8 mouse cellular contexts compared by ENCODE assay signal in the genomic region with DNA sequence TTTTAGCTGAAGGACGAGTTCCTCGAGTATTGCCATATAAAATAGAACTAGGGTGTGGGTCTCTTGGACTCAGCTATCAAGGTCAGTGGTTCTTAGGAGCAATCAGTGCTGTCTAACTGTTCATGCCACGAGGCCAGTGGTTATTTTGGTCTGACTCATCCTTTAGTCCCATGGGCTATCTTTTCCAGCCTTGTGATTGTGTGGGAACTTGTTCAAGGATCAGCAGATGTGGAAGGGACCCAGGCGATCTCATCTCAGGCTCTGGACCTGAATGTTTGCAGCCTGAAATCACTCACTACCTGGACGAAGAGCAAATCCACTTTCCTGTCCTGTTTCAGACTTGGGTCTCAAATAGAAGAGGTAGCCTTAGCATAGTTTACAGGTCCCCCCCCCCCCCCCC. TPM values are rescaled to one million over a fixed set of nuclear protein-coding genes. Genes with fewer than 3 reads are reported as not detected.
DNase-seq lines count a peak whose midpoint lies in the region; ATAC-seq and TF ChIP-seq lines count a peak whose summit lies in the region.

No protein-coding gene starts in this region.

- TF ChIP-seq POLR2A in olfactory bulb, adult 2 months (IDR thresholded peaks at IDR 0.05; ENCODE audit: insufficient read depth, low read depth, low read length) = no peak

- H3K4me1 ChIP-seq in E14TG2a.4 (replicated peaks; ENCODE audit: low read depth, low read length) = peaks cover 29% of the 10 kb centered on the region
- H3K4me1 ChIP-seq in forebrain, embryonic 12.5 days = peaks cover 7% of the 10 kb centered on the region
- H3K4me1 ChIP-seq in intestine, embryonic 16.5 days (ENCODE audit: control insufficient read depth, insufficient read depth, low read length) = peaks cover 5% of the 10 kb centered on the region; the same call in 1 of the 2 replicates
- H3K4me1 ChIP-seq in olfactory bulb, adult 2 months (ENCODE audit: control insufficient read depth, insufficient read depth, low read length) = peaks cover 3% of the 10 kb centered on the region; the same call in 1 of the 2 replicates

- peaks cover 34% of the 10 kb centered on the region for H3K36me3 ChIP-seq in E14TG2a.4 (ENCODE audit: insufficient read depth, low read length)
- H3K36me3 ChIP-seq in forebrain, embryonic 12.5 days (replicated peaks) = peaks cover 15% of the 10 kb centered on the region
- peaks cover 6% of the 10 kb centered on the region for H3K36me3 ChIP-seq in intestine, embryonic 16.5 days (ENCODE audit: control insufficient read depth, insufficient read depth, low read length)

- H3K4me3 ChIP-seq in E14TG2a.4 (replicated peaks; ENCODE audit: low read length) = peak overlapping the region; percentile 80
- H3K4me3 ChIP-seq in forebrain, embryonic 12.5 days (replicated peaks) = peak overlapping the region; percentile 51
- peak overlapping the region; percentile 47 for H3K4me3 ChIP-seq in intestine, embryonic 16.5 days (ENCODE audit: low read length)
- H3K4me3 ChIP-seq in olfactory bulb, adult 2 months (ENCODE audit: insufficient read depth, low read depth, low read length) = peak overlapping the region; percentile 80

- H3K27me3 ChIP-seq in E14TG2a.4 (ENCODE audit: insufficient read depth, low read length) = peaks cover 4% of the 10 kb centered on the region; the same call in 1 of the 2 replicates
- H3K27me3 ChIP-seq in forebrain, embryonic 12.5 days = 0 out of 2 replicates have a peak, but pooled peaks cover 3% of the 10 kb centered on the region
- no peaks in the 10 kb centered on the region for H3K27me3 ChIP-seq in intestine, embryonic 16.5 days (replicated peaks; ENCODE audit: control insufficient read depth, insufficient read depth, low read length)

- WGBS in forebrain, embryonic 12.5 days = 75% methylated on average over 5 of the region's 5 CpGs
- 61% methylated on average over 5 of the region's 5 CpGs for WGBS in intestine, embryonic 16.5 days
- WGBS in olfactory bulb, adult 2 months = 39% methylated on average over 5 of the region's 5 CpGs

- ATAC-seq in forebrain, embryonic 12.5 days (ENCODE audit: low FRiP score) = no peak
- 0 out of 2 replicates have a peak, but pooled peaks have one; percentile 0 for ATAC-seq in intestine, embryonic 16.5 days

- no peak for TF ChIP-seq CTCF in E14TG2a.4 (conservative IDR thresholded peaks at IDR 0.05; ENCODE audit: low read length)
- TF ChIP-seq CTCF in olfactory bulb, adult 2 months (IDR thresholded peaks at IDR 0.05; ENCODE audit: insufficient read depth, low read depth, low read length) = no peak

- peak; percentile 61 for DNase-seq in heart, adult 8-10 months (ENCODE audit: low spot score)
- DNase-seq in heart, adult 11 months = no peak
- no peak for DNase-seq in layer of hippocampus, adult 11-12 months (ENCODE audit: low spot score)
- no peak for DNase-seq in thymus, postnatal 14 days

- peak overlapping the region; percentile 67 for H3K4me2 ChIP-seq in forebrain, embryonic 12.5 days
- peak overlapping the region; percentile 66 for H3K4me2 ChIP-seq in intestine, embryonic 16.5 days (ENCODE audit: low read depth, low read length)

- peak overlapping the region; percentile 95 for H3K27ac ChIP-seq in forebrain, embryonic 12.5 days
- H3K27ac ChIP-seq in intestine, embryonic 16.5 days (ENCODE audit: low read length) = peak overlapping the region; percentile 89
- H3K27ac ChIP-seq in olfactory bulb, adult 2 months (ENCODE audit: insufficient read depth, low read depth, low read length) = no peak overlapping the region

- H3K9me3 ChIP-seq in E14TG2a.4 (ENCODE audit: low read length) = peaks cover 2% of the 10 kb centered on the region; the same call in 1 of the 2 replicates
- no peaks in the 10 kb centered on the region for H3K9me3 ChIP-seq in forebrain, embryonic 12.5 days
- no peaks in the 10 kb centered on the region for H3K9me3 ChIP-seq in intestine, embryonic 16.5 days (ENCODE audit: control insufficient read depth, low read length)

- H3K9ac ChIP-seq in forebrain, embryonic 12.5 days = peak overlapping the region; percentile 55
- H3K9ac ChIP-seq in intestine, embryonic 16.5 days (ENCODE audit: low read depth, low read length) = peak overlapping the region; percentile 64

RNA-seq across cellular contexts. Expression of a gene that starts 34.9 kb away (rescaled TPM):
- total RNA-seq in heart, adult 8-10 months (2022) = 100 to 1,000 TPM; 125 to 139 (median 131) TPM
- 17.7 and 20.3 TPM in 2 replicates for polyA plus RNA-seq in forebrain, embryonic 12.5 days (2016; fragmentation: Nextera tagmentation; extraction: Ambion mirVana)
- 13.7 and 23.2 TPM in 2 replicates for polyA plus RNA-seq in intestine, embryonic 16.5 days (2015; fragmentation: Nextera tagmentation; extraction: Ambion mirVana)
- 460 TPM in 1 of 2 replicates, not detected in the other for polyA plus RNA-seq in olfactory bulb, adult 2 months (2012; ENCODE audit: insufficient read depth, insufficient read length, low replicate concordance, missing spikeins)
